Mouse (Mus musculus) hindbrain, postnatal 0 days (tissue): Measurements from ENCODE around the gene Ccdc121. TPM values are rescaled to one million over a fixed set of nuclear protein-coding genes. Genes with fewer than 3 reads are reported as not detected.

Source experiments
- ATAC-seq: fragments of 200-750 bp; cut with Nextera tagmentation; 2 replicates; pipeline ENCODE4 v1.8.0; 2017; ENCODE audit warnings: mild to moderate bottlenecking, moderate TSS enrichment, moderate library complexity
- DNase-seq: peaks from one replicate; pipeline ENCODE4 v3.0.0-alpha.2; 2015; ENCODE audit warnings: low spot score
- H3K27ac ChIP-seq: fragments of 300-500 bp; sonication (generic); 2 replicates; pipeline ENCODE4 v1.5.1; 2014; ENCODE audit warnings: mild to moderate bottlenecking
- H3K27me3 ChIP-seq: fragments of 300-500 bp; sonication (generic); 2 replicates; pipeline ENCODE4 v1.6.1; 2014; ENCODE audit warnings: low read length, mixed read lengths; ENCODE audit not compliant: insufficient read depth
- H3K36me3 ChIP-seq: fragments of 300-500 bp; sonication (generic); 2 replicates; pipeline ENCODE4 v1.6.1; 2014; ENCODE audit warnings: low read length, mixed read lengths; ENCODE audit not compliant: insufficient read depth
- H3K4me1 ChIP-seq: fragments of 300-500 bp; sonication (generic); 2 replicates; pipeline ENCODE4 v1.6.1; 2014; ENCODE audit warnings: antibody characterized with exemption, low read length, mixed read lengths; ENCODE audit not compliant: insufficient read depth
- H3K4me2 ChIP-seq: fragments of 300-500 bp; sonication (generic); 2 replicates; pipeline ENCODE4 v1.6.1; 2014; ENCODE audit warnings: low read depth, mild to moderate bottlenecking, low read length, moderate library complexity, mixed read lengths
- H3K4me3 ChIP-seq: fragments of 300-500 bp; sonication (generic); 2 replicates; pipeline ENCODE4 v1.5.1; 2014; ENCODE audit warnings: low read length
- H3K9ac ChIP-seq: fragments of 300-500 bp; sonication (generic); replicated peaks from 2 replicates; pipeline ENCODE4 v1.6.1; 2014; ENCODE audit warnings: mild to moderate bottlenecking, low read length, moderate library complexity, mixed read lengths
- H3K9me3 ChIP-seq: fragments of 300-500 bp; sonication (generic); 2 replicates; pipeline ENCODE4 v1.6.1; 2016; ENCODE audit warnings: low read length, mixed read lengths
- CTCF ChIP-seq: IDR thresholded peaks from 2 replicates; pipeline ENCODE4 v1.5.1; 2016; ENCODE audit warnings: antibody characterized with exemption, control low read depth, low read depth
- WGBS: fragments of 180-500 bp; shearing (Covaris S2); extraction: QIAGEN DNeasy Blood & Tissue Kit; methylation state at CpG from one replicate; pipeline ENCODE4 v1.1.7; 2014; 5-methylcytosine and 5-hydroxymethylcytosine counted together
- polyA plus RNA-seq: library from polyadenylated mRNA; unstranded; fragments of >200 nt; fragmentation: Nextera tagmentation; extraction: Ambion mirVana; gene quantifications from 2 replicates; pipeline ENCODE4 v1.2.1, GENCODE M21; 2015
- total RNA-seq: library from RNA; depleted of rRNA; stranded (reverse); fragments of >200 nt; gene quantifications from 2 replicates; pipeline ENCODE4 v1.2.3, GENCODE M21; 2014

The Ccdc121 gene
- total and polyA plus RNA-seq, 2 experiments from 2014 or later = 0.16 to 0.25 TPM

DNA sequence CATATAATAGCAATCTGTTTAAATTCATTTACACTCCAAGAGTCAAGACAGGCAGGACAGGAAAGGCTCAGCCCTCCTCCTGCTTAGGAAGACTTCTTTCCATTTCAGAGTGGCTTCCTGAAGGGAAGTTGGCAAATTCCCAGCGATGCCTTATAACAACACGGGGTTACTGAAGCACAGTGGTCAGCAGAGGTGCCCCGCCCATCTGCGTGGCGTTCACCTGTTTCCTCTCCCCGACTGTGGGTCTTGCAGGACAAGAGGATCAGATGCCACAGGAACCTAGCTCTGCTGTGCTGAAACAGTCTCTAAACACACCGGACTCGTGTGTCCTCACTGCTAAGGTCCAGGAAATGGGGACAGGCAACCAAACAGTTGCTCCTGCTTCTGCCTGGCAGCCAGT is 5.9 kb downstream of the Ccdc121 start:
- Histone ChIP-seq H3K9me3 (no peaks in the 10 kb centered on the region), H3K4me2 (no peak overlapping the region), H3K27ac (no peak overlapping the region), H3K4me3 (no peak overlapping the region), H3K4me1 (no peaks in the 10 kb centered on the region), H3K9ac (no peak overlapping the region), H3K27me3 (no peaks in the 10 kb centered on the region), H3K36me3 (no peaks in the 10 kb centered on the region)
- ATAC-seq = no peak
- DNase-seq = no peak
- TF ChIP-seq CTCF = no peak
- 61% methylated on average over 8 of the region's 8 CpGs for whole genome bisulfite sequencing

DNA sequence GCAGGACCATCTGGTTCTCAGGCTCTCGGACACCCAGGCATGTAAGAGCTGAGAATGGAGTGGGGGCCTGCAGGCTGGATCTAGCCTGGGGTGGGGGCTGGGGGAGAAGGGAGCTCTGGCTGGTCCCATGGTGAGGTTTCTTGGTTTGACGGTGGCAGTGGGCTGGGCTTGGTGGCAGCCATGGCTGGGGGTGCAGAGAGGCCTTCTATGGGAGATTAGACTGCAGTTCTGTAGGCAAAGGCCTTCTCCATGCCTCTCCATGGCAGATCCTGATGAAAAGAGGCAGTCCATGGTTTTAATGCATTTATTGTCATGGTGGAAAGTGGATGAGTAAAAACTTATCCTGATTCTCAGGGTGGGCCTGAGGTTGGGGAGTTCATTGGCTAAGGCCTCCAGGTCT is 7.8 kb downstream of the Ccdc121 start:
- H3K4me2 ChIP-seq = no peak overlapping the region
- no peak for ATAC-seq
- WGBS = 88% methylated on average over 2 of the region's 2 CpGs
- H3K9ac ChIP-seq = no peak overlapping the region
- no peak overlapping the region for H3K27ac ChIP-seq
- no peaks in the 10 kb centered on the region for H3K9me3 ChIP-seq
- no peak for DNase-seq
- H3K27me3 ChIP-seq = no peaks in the 10 kb centered on the region
- H3K4me3 ChIP-seq = no peak overlapping the region
- TF ChIP-seq CTCF = no peak
- no peaks in the 10 kb centered on the region for H3K36me3 ChIP-seq
- no peaks in the 10 kb centered on the region for H3K4me1 ChIP-seq

GRCm38 (mm10) chr1:181484696-181485095 is 26.6 kb downstream of the Ccdc121 start:
- H3K36me3 ChIP-seq = no peaks in the 10 kb centered on the region
- DNase-seq (peak; percentile 73), ATAC-seq (peak; percentile 70; the same call in 1 of the 2 replicates)
- H3K27ac ChIP-seq = no peak overlapping the region
- H3K4me3 ChIP-seq = no peak overlapping the region
- WGBS = 34% methylated on average over 5 of the region's 5 CpGs
- no peaks in the 10 kb centered on the region for H3K9me3 ChIP-seq
- H3K4me2 ChIP-seq = no peak overlapping the region
- 0 out of 2 replicates have a peak, but pooled peaks cover 10% of the 10 kb centered on the region for H3K4me1 ChIP-seq
- no peaks in the 10 kb centered on the region for H3K27me3 ChIP-seq
- no peak for TF ChIP-seq CTCF
- no peak overlapping the region for H3K9ac ChIP-seq

- Histone ChIP-seq H3K4me1 (no peaks in the 10 kb centered on the region), H3K36me3 (no peaks in the 10 kb centered on the region), H3K9me3 (0 out of 2 replicates have a peak, but pooled peaks cover under 1% of the 10 kb centered on the region), H3K9ac (no peak overlapping the region), H3K27ac (no peak overlapping the region), H3K27me3 (no peaks in the 10 kb centered on the region), H3K4me2 (no peak overlapping the region), H3K4me3 (no peak overlapping the region)
- DNase-seq (no peak), ATAC-seq (no peak)
- no peak for TF ChIP-seq CTCF
- WGBS = 57% methylated on average over 6 of the region's 6 CpGs
These were observed 34.7 kb downstream of the Ccdc121 start for GRCm38 (mm10) chr1:181476557-181476956.

DNA sequence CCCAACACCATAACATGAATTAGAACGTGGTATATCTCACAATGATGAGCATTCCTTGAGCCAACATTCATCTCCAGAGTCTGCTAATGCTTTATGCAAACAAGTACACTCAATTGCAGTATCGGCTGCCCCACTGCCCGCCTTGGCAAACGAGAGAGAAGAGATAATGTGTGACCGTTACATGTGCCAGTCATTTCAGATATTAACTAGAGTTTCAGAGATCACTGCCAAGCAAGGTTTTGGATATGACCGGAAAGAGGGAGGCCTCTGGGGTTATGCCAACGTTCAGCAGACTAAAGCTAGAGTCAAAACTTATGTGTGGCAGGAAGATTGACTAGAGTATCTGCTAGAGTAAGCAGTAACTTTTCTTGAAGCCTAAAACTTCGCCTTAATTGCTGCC is 35.1 kb downstream of the Ccdc121 start:
- Histone ChIP-seq H3K4me2 (no peak overlapping the region), H3K36me3 (no peaks in the 10 kb centered on the region), H3K27me3 (no peaks in the 10 kb centered on the region), H3K27ac (no peak overlapping the region), H3K4me1 (no peaks in the 10 kb centered on the region), H3K4me3 (no peak overlapping the region), H3K9ac (no peak overlapping the region), H3K9me3 (0 out of 2 replicates have a peak, but pooled peaks cover 4% of the 10 kb centered on the region)
- peak; percentile 27 for DNase-seq
- no peak for ATAC-seq
- 63% methylated on average over 8 of the region's 8 CpGs for WGBS
- no peak for TF ChIP-seq CTCF

GRCm38 (mm10) chr1:181469415-181469814 is 41.8 kb downstream of the Ccdc121 start:
- H3K36me3 ChIP-seq = no peaks in the 10 kb centered on the region
- peaks cover 9% of the 10 kb centered on the region; the same call in 1 of the 2 replicates for H3K4me1 ChIP-seq
- peaks cover 4% of the 10 kb centered on the region; the same call in 1 of the 2 replicates for H3K9me3 ChIP-seq
- WGBS = 91% methylated on average over 8 of the region's 8 CpGs
- DNase-seq (no peak), ATAC-seq (no peak)
- no peak overlapping the region for H3K4me2 ChIP-seq
- H3K27ac ChIP-seq = no peak overlapping the region
- no peak overlapping the region for H3K9ac ChIP-seq
- no peaks in the 10 kb centered on the region for H3K27me3 ChIP-seq
- H3K4me3 ChIP-seq = no peak overlapping the region
- no peak for TF ChIP-seq CTCF

DNA sequence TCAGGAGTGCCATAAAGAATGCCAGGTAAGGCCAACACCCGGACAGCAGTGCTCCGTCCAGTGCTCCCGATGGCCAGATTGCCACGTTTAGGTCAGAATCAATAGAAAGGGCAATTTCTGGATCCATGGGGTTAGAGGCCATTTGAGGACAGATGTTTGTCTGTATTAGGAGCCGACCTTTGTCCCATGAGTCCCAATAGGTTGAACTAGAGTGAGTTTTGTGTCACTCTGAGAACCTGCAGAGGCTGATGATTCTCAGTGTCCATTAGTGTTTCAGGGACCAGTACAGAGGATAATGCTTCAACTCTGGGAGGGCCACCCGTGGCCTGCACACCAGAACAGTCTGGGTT is 44.0 kb downstream of the Ccdc121 start:
- Histone ChIP-seq H3K27me3 (no peaks in the 10 kb centered on the region), H3K9me3 (peaks cover 4% of the 10 kb centered on the region; the same call in 1 of the 2 replicates), H3K27ac (no peak overlapping the region), H3K36me3 (no peaks in the 10 kb centered on the region), H3K4me2 (no peak overlapping the region), H3K9ac (no peak overlapping the region), H3K4me1 (peaks cover 9% of the 10 kb centered on the region; the same call in 1 of the 2 replicates), H3K4me3 (no peak overlapping the region)
- ATAC-seq (no peak), DNase-seq (no peak)
- 93% methylated on average over 6 of the region's 6 CpGs for WGBS
- no peak for TF ChIP-seq CTCF
